Mouse (Mus musculus) thymus, adult 2 months (tissue): ENCODE results near the gene Dntt.

Source experiments
- CTCF ChIP-seq: fragments of 200-500 bp; IDR thresholded peaks from 2 replicates; pipeline ENCODE4 v1.5.1; 2012; ENCODE audit warnings: mild to moderate bottlenecking, control low read depth, low read length, moderate library complexity, borderline replicate concordance; ENCODE audit not compliant: control insufficient read depth, poor library complexity, insufficient read depth; ENCODE audit errors: extremely low read depth
- POLR2A ChIP-seq: fragments of 200-500 bp; IDR thresholded peaks from 2 replicates; pipeline ENCODE4 v1.6.1; 2012; ENCODE audit warnings: mild to moderate bottlenecking, low read length, control low read depth, moderate library complexity; ENCODE audit not compliant: control insufficient read depth, poor library complexity, insufficient read depth; ENCODE audit errors: extremely low read depth

DNA sequence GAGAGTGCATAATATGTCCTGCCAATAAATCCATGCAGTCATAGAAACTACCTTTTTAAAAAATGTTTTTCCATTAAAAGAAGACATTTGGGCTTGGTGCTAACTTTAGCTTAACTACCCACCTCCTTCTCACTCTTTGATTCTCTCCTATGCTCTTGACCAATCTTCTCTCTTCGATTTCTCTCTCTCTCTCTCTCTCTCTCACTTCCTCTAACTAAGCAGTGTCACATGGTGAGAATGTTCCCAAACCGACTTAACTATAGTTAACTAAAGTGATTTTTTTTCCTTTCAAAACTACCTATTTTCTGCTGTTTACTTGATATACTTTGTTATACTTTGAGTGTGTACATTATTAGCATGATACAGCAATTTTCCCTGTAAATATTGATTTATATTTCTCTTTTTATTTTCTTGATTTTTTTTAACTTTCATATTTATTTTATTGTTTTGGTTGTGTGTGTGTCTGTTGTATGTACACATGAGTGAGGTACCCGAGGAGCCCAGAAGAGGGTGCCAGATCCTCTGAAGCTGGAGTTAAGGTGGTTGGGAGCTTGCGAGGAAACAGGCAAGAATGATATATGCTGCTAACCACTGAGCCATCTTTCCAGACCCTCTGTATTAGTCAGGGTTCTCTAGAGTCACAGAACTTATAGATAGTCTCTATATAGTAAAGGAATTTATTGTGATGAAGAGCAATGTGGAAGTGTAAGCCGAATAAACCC, 20.2 kb upstream of the Dntt start:
- TF ChIP-seq CTCF (no peak), POLR2A (no peak)
